Mouse (Mus musculus): Measurements from ENCODE around the gene Btg2. TPM values are rescaled to one million over a fixed set of nuclear protein-coding genes. Genes with fewer than 3 reads are reported as not detected.

The Btg2 gene
- polyA plus RNA-seq, 1 experiment from 2014 or later = 77.2 TPM

GRCm38 (mm10) chr1:134105043-134105763 is 26.3 kb upstream of the Btg2 start:
- Histone ChIP-seq H3K4me2 (no peak overlapping the region), H3K9ac (no peak overlapping the region), H3K27ac (ENCODE audit: low read depth) (no peak overlapping the region), H3K4me3 (ENCODE audit: low read depth, low read length) (no peak overlapping the region), H3K36me3 (ENCODE audit: insufficient read depth) (no peaks in the 10 kb centered on the region), H3K4me1 (ENCODE audit: insufficient read depth) (peaks cover under 1% of the 10 kb centered on the region; the same call in 1 of the 2 replicates), H3K9me3 (ENCODE audit: low read depth, low read length) (no peaks in the 10 kb centered on the region), H3K27me3 (ENCODE audit: insufficient read depth, low read length) (no peaks in the 10 kb centered on the region)
- ATAC-seq (ENCODE audit: insufficient read depth) = 0 out of 2 replicates have a peak, but pooled peaks have one; percentile 15
- WGBS = 55% methylated on average over 11 of the region's 11 CpGs
- no peak for TF ChIP-seq CTCF (IDR thresholded peaks at IDR 0.05; ENCODE audit: low read depth)
- no peak for DNase-seq

- Histone ChIP-seq H3K27me3 (ENCODE audit: insufficient read depth, low read length) (no peaks in the 10 kb centered on the region), H3K36me3 (ENCODE audit: insufficient read depth) (no peaks in the 10 kb centered on the region), H3K27ac (ENCODE audit: low read depth) (peak overlapping the region; percentile 30; the same call in 1 of the 2 replicates), H3K9ac (no peak overlapping the region), H3K4me1 (ENCODE audit: insufficient read depth) (peaks cover 11% of the 10 kb centered on the region), H3K4me2 (no peak overlapping the region), H3K4me3 (ENCODE audit: low read depth, low read length) (no peak overlapping the region), H3K9me3 (ENCODE audit: low read depth, low read length) (no peaks in the 10 kb centered on the region)
- TF ChIP-seq CTCF (IDR thresholded peaks at IDR 0.05; ENCODE audit: low read depth) = no peak
- DNase-seq (no peak), ATAC-seq (ENCODE audit: insufficient read depth) (no peak)
- WGBS = 66% methylated on average over 5 of the region's 5 CpGs
These were observed 24.9 kb upstream of the Btg2 start for GRCm38 (mm10) chr1:134103861-134104260.

GRCm38 (mm10) chr1:134101593-134101992 is 22.7 kb upstream of the Btg2 start:
- H3K4me1 ChIP-seq (ENCODE audit: insufficient read depth) = peaks cover 32% of the 10 kb centered on the region

GRCm38 (mm10) chr1:134100928-134101327 is 22.0 kb upstream of the Btg2 start:
- no peaks in the 10 kb centered on the region for H3K36me3 ChIP-seq (ENCODE audit: insufficient read depth)
- H3K27ac ChIP-seq (ENCODE audit: low read depth) = no peak overlapping the region
- 69% methylated on average over 4 of the region's 4 CpGs for WGBS
- ATAC-seq (ENCODE audit: insufficient read depth) = no peak
- H3K27me3 ChIP-seq (ENCODE audit: insufficient read depth, low read length) = no peaks in the 10 kb centered on the region
- no peak overlapping the region for H3K9ac ChIP-seq
- no peaks in the 10 kb centered on the region for H3K9me3 ChIP-seq (ENCODE audit: low read depth, low read length)
- no peak overlapping the region for H3K4me3 ChIP-seq (ENCODE audit: low read depth, low read length)
- no peak for TF ChIP-seq CTCF (IDR thresholded peaks at IDR 0.05; ENCODE audit: low read depth)
- H3K4me2 ChIP-seq = no peak overlapping the region
- DNase-seq = no peak
- peaks cover 39% of the 10 kb centered on the region for H3K4me1 ChIP-seq (ENCODE audit: insufficient read depth)

More at GRCm38 (mm10) chr1:134101593-134101992, 22.7 kb upstream of the Btg2 start:
- no peak overlapping the region for H3K27ac ChIP-seq (ENCODE audit: low read depth)
- no peak overlapping the region for H3K4me3 ChIP-seq (ENCODE audit: low read depth, low read length)
- DNase-seq (no peak), ATAC-seq (ENCODE audit: insufficient read depth) (no peak)
- 72% methylated on average over 3 of the region's 3 CpGs for WGBS
- no peaks in the 10 kb centered on the region for H3K36me3 ChIP-seq (ENCODE audit: insufficient read depth)
- H3K4me2 ChIP-seq = no peak overlapping the region
- H3K9ac ChIP-seq = no peak overlapping the region
- TF ChIP-seq CTCF (IDR thresholded peaks at IDR 0.05; ENCODE audit: low read depth) = no peak
- no peaks in the 10 kb centered on the region for H3K27me3 ChIP-seq (ENCODE audit: insufficient read depth, low read length)
- no peaks in the 10 kb centered on the region for H3K9me3 ChIP-seq (ENCODE audit: low read depth, low read length)

GRCm38 (mm10) chr1:134100401-134100800 is 21.5 kb upstream of the Btg2 start:
- ATAC-seq (ENCODE audit: insufficient read depth) (no peak), DNase-seq (no peak)
- H3K4me2 ChIP-seq = no peak overlapping the region
- H3K27ac ChIP-seq (ENCODE audit: low read depth) = peak overlapping the region; percentile 98
- H3K9me3 ChIP-seq (ENCODE audit: low read depth, low read length) = no peaks in the 10 kb centered on the region
- H3K4me1 ChIP-seq (ENCODE audit: insufficient read depth) = peaks cover 42% of the 10 kb centered on the region
- TF ChIP-seq CTCF (IDR thresholded peaks at IDR 0.05; ENCODE audit: low read depth) = no peak
- no peak overlapping the region for H3K9ac ChIP-seq
- 64% methylated on average over 5 of the region's 5 CpGs for WGBS
- no peaks in the 10 kb centered on the region for H3K36me3 ChIP-seq (ENCODE audit: insufficient read depth)
- no peaks in the 10 kb centered on the region for H3K27me3 ChIP-seq (ENCODE audit: insufficient read depth, low read length)
- no peak overlapping the region for H3K4me3 ChIP-seq (ENCODE audit: low read depth, low read length)

- 13% methylated on average over 12 of the region's 12 CpGs for WGBS
- Histone ChIP-seq H3K36me3 (ENCODE audit: insufficient read depth) (no peaks in the 10 kb centered on the region), H3K9me3 (ENCODE audit: low read depth, low read length) (no peaks in the 10 kb centered on the region), H3K27me3 (ENCODE audit: insufficient read depth, low read length) (no peaks in the 10 kb centered on the region), H3K4me2 (peak overlapping the region; percentile 75), H3K4me3 (ENCODE audit: low read depth, low read length) (peak overlapping the region; percentile 40), H3K27ac (ENCODE audit: low read depth) (peak overlapping the region; percentile 98), H3K4me1 (ENCODE audit: insufficient read depth) (peaks cover 47% of the 10 kb centered on the region), H3K9ac (peak overlapping the region; percentile 52)
- DNase-seq (peak; percentile 31), ATAC-seq (ENCODE audit: insufficient read depth) (peak; percentile 19)
- no peak for TF ChIP-seq CTCF (IDR thresholded peaks at IDR 0.05; ENCODE audit: low read depth)
These were observed 20.8 kb upstream of the Btg2 start for GRCm38 (mm10) chr1:134099516-134100235.

All from lung, embryonic 14.5 days (tissue).